Mouse (Mus musculus) spleen, adult 2 months (tissue): Measurements from ENCODE around the gene Stap2.

ENCODE experiments used
- CTCF ChIP-seq: fragments of 200-500 bp; IDR thresholded peaks from 2 replicates; pipeline ENCODE4 v1.5.1; 2011; ENCODE audit warnings: mild to moderate bottlenecking, inconsistent platforms; ENCODE audit not compliant: insufficient read depth, insufficient read length, insufficient replicate concordance; ENCODE audit errors: extremely low read depth
- POLR2A ChIP-seq: fragments of 200-500 bp; IDR thresholded peaks from 2 replicates; pipeline ENCODE4 v1.6.1; 2011; ENCODE audit warnings: low read depth, low read length, inconsistent platforms

DNA sequence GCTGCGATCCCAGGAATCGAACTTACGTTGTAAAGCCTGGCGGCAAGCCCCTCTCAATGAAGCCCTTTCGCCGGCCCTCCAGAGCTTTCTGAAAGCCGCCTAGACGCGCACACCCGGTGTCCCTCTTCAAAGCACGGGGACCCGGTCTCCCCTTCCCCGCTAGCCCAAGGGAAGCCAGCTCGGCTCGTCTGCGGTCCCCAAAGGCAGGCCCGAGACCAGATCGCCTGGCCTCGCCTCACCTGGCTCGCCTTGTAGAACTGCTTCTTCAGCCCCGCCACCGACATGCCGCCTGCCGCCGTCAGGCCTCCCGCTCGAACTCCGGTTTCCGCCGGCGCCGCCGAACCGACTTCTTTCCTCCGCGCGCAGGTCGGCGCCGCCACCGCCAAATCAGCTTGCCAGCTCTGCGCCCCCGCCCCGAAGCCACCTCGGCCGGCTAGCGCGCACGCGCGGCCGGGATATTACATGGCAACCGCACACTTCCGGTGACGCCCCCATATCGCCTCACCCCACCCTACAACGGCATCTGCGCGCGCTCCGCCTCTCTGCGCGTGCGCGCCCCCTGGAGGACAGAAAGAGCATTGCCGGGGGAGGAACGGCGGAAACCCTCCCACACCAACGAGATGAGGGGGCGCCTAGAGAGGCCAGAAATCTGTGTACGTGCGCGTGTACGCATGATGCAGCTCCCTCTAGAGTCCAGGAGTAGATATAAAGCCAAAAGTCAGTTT is 31.0 kb upstream of the Stap2 start, which contains the start of gene Sh3gl1:
- TF ChIP-seq CTCF (peak; percentile 99), POLR2A (peak; percentile 67)
